Mouse (Mus musculus) midbrain, embryonic 16.5 days (tissue): ENCODE measurements at regions not wholly inside any gene's neighbourhood (a gene's known extent, or its start where the extent isn't known, plus 50 kb on each side); places are given as distances from the start of the nearest gene placed in this dataset.

Source experiments
- ATAC-seq: fragments of 200-750 bp; cut with Nextera tagmentation; 2 replicates; pipeline ENCODE4 v1.8.0; 2017; ENCODE audit warnings: moderate TSS enrichment
- H3K27ac ChIP-seq: fragments of 300-500 bp; sonication (generic); 2 replicates; pipeline ENCODE4 v1.5.1; 2014; ENCODE audit warnings: mild to moderate bottlenecking, low read length, mixed read lengths
- H3K27me3 ChIP-seq: fragments of 300-500 bp; sonication (generic); 2 replicates; pipeline ENCODE4 v1.6.1; 2014; ENCODE audit warnings: low read depth, low read length, mixed read lengths; ENCODE audit not compliant: control insufficient read depth, insufficient read depth
- H3K36me3 ChIP-seq: fragments of 300-500 bp; sonication (generic); 2 replicates; pipeline ENCODE4 v1.6.1; 2014; ENCODE audit warnings: mild to moderate bottlenecking, low read length, moderate library complexity, mixed read lengths; ENCODE audit not compliant: control insufficient read depth, insufficient read depth
- H3K4me1 ChIP-seq: fragments of 300-500 bp; sonication (generic); 2 replicates; pipeline ENCODE4 v1.6.1; 2014; ENCODE audit warnings: mild to moderate bottlenecking, low read length, mixed read lengths; ENCODE audit not compliant: control insufficient read depth, insufficient read depth
- H3K4me2 ChIP-seq: fragments of 300-500 bp; sonication (generic); 2 replicates; pipeline ENCODE4 v1.6.1; 2014; ENCODE audit warnings: mild to moderate bottlenecking, low read length, mixed read lengths
- H3K4me3 ChIP-seq: fragments of 300-500 bp; sonication (generic); 2 replicates; pipeline ENCODE4 v1.5.1; 2014; ENCODE audit warnings: low read depth, mild to moderate bottlenecking, low read length, moderate library complexity, mixed read lengths
- H3K9ac ChIP-seq: fragments of 300-500 bp; sonication (generic); 2 replicates; pipeline ENCODE4 v1.6.1; 2014; ENCODE audit warnings: low read depth, low read length, mixed read lengths
- H3K9me3 ChIP-seq: fragments of 300-500 bp; sonication (generic); replicated peaks from 2 replicates; pipeline ENCODE4 v1.6.1; 2014; ENCODE audit warnings: mild to moderate bottlenecking, low read length, mixed read lengths; ENCODE audit not compliant: control insufficient read depth, poor library complexity, severe bottlenecking
- WGBS: fragments of 180-500 bp; shearing (Covaris S2); extraction: QIAGEN DNeasy Blood & Tissue Kit; methylation state at CpG from one replicate; pipeline ENCODE4 v1.1.7; 2014; 5-methylcytosine and 5-hydroxymethylcytosine counted together

DNA sequence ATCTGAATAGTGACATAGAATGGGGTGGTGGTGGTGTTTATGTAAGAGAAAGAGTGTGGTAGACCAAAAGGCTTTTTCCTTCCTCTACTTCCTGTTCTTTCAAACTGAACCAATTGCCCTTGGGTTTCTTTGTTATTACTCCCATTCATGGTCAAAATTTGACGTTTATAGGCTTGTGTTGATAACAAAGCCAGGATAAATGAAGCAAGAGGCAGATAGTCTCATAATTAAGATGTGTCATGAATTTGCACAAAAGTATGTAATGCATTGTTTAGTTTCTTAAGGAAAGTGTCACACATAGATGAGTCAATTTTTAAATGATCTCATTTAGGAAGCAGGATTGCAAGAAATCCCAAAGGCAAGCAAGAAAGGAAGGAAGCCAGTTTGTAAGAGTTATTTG lies 73.9 kb upstream of the Rnd3 start:
- Histone ChIP-seq H3K4me3 (no peak overlapping the region), H3K27ac (no peak overlapping the region), H3K36me3 (no peaks in the 10 kb centered on the region), H3K4me1 (no peaks in the 10 kb centered on the region), H3K4me2 (no peak overlapping the region), H3K9me3 (no peaks in the 10 kb centered on the region), H3K9ac (no peak overlapping the region), H3K27me3 (no peaks in the 10 kb centered on the region)
- ATAC-seq: no peak
- WGBS: 23% methylated on average over 1 of the region's 1 CpGs

DNA sequence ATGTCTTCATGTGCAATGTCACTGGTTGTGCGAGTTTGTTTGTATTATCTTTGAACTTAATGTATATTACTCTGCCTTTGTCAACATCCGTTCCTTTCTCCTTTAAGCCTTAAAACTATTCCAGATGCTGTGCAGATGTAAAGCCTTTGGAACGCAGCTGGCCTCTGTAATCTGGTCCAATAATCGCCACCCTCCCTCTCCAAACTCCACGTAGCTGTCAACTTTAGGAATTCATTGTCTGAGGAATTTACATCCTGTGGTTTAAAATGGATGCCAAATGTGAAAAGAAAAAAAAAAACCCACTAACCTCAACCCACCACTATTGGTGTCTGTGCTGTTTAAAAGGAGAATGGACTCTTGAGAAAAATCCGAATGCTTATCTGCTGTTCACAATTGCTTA lies 70.8 kb upstream of the Rnd3 start:
- no peak for ATAC-seq
- Histone ChIP-seq H3K27me3 (no peaks in the 10 kb centered on the region), H3K36me3 (no peaks in the 10 kb centered on the region), H3K9ac (no peak overlapping the region), H3K4me2 (no peak overlapping the region), H3K27ac (no peak overlapping the region), H3K9me3 (no peaks in the 10 kb centered on the region), H3K4me1 (no peaks in the 10 kb centered on the region), H3K4me3 (no peak overlapping the region)
- 50% methylated on average over 6 of the region's 6 CpGs for WGBS

DNA sequence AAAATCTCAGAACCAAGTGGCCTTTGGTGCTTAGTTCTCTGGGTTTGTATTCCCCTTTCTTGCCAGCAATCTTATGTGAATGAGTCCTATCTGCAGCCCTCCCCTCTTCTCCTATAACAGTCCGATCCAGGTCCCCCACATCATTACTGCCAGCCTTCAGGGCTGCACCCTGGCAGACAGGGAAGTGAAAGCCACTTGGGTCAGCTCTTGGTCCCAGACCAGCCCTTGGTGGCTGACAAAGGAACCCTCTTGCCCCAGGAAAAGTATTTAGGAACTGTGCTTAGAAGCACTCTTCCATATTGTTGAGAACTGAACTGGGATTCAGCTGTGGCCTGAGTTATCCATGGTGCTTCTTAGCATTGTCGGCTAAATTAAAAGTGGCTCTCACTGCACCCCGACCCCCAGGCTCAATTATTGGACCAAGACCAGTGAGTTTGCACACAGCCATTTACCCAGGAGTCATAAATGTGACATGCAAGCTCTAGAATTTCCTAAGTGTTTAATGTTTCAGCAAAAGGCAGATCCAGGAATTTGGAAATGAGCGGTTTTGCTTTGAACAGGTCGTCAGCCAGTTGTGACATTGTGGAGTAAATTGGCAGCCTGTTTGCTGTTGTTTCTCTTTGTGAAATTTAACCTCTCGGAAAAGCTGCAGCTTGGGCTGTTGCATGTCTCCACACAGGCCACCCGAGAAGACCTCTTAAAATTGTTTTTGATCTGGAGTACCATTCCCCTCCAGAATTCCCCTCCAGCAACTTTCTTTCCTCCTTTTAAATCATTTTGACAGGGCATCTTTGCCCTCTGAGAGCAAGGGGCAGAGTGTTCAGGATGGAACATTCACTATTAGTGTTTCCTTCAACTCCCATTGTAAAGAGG lies 58.5 kb upstream of the Rnd3 start:
- Histone ChIP-seq H3K9ac (no peak overlapping the region), H3K36me3 (no peaks in the 10 kb centered on the region), H3K9me3 (no peaks in the 10 kb centered on the region), H3K4me1 (no peaks in the 10 kb centered on the region), H3K27ac (no peak overlapping the region), H3K27me3 (no peaks in the 10 kb centered on the region), H3K4me3 (no peak overlapping the region), H3K4me2 (no peak overlapping the region)
- 74% methylated on average over 7 of the region's 7 CpGs for WGBS
- no peak for ATAC-seq

DNA sequence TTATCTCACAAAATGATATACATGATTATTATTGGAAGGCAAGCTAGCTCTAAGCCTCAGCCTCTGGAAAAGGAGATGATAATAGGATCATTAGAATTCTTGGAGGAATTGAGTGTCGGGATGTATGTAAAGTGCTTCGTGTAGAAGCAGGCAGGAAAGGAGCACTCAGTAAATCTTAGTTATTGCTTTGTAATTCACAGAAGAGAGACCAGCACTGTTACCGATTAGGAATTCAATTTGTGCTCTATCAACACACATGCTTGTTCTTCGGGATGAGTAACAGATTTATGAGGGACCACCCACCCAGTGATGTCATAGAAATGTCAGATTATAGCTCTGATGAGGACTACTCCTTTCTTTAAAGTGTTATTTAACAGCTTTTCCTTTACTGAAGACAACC lies 57.4 kb upstream of the Rnd3 start:
- Histone ChIP-seq H3K36me3 (no peaks in the 10 kb centered on the region), H3K27ac (no peak overlapping the region), H3K9ac (no peak overlapping the region), H3K4me3 (no peak overlapping the region), H3K9me3 (no peaks in the 10 kb centered on the region), H3K4me2 (no peak overlapping the region), H3K4me1 (no peaks in the 10 kb centered on the region), H3K27me3 (no peaks in the 10 kb centered on the region)
- no peak for ATAC-seq
- 36% methylated on average over 4 of the region's 4 CpGs for WGBS
